Mouse (Mus musculus) thymus, adult 2 months (tissue): Measurements from ENCODE around the gene Zfp882.

Source experiments
- CTCF ChIP-seq: fragments of 200-500 bp; IDR thresholded peaks from 2 replicates; pipeline ENCODE4 v1.5.1; 2012; ENCODE audit warnings: mild to moderate bottlenecking, control low read depth, low read length, moderate library complexity, borderline replicate concordance; ENCODE audit not compliant: control insufficient read depth, poor library complexity, insufficient read depth; ENCODE audit errors: extremely low read depth
- POLR2A ChIP-seq: fragments of 200-500 bp; IDR thresholded peaks from 2 replicates; pipeline ENCODE4 v1.6.1; 2012; ENCODE audit warnings: mild to moderate bottlenecking, low read length, control low read depth, moderate library complexity; ENCODE audit not compliant: control insufficient read depth, poor library complexity, insufficient read depth; ENCODE audit errors: extremely low read depth

DNA sequence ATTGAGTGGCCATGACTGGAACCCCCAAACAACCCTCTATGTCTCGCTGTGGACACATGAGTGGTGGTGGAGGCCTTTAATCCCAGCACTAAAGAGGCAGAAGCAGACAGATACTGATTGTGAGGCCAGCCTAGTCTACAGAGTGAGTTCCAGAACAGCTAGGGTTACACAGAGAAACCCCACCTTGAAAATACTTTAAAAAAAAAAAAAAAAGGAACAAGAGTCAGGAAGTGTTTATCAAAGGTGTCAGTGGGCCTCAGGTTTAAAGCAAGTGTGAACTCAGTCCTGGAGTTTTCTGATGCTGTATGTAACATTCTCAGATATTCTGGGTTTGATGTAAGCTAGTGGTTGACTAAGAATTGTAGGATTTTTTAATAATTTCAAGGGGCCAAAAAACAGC lies 44.1 kb downstream of the Zfp882 start:
- no peak for TF ChIP-seq CTCF
- no peak for TF ChIP-seq POLR2A
